Mouse (Mus musculus) cortical plate, adult 2 months (tissue): ENCODE data around the gene Pklr.

Experiments used
- CTCF ChIP-seq: fragments of 200-500 bp; IDR thresholded peaks from 2 replicates; pipeline ENCODE4 v1.5.1; 2011; ENCODE audit warnings: mild to moderate bottlenecking, control low read depth, low read length; ENCODE audit not compliant: insufficient read depth; ENCODE audit errors: extremely low read depth
- POLR2A ChIP-seq: fragments of 200-500 bp; IDR thresholded peaks from 2 replicates; pipeline ENCODE4 v1.6.1; 2011; ENCODE audit warnings: mild to moderate bottlenecking, low read length, control low read depth; ENCODE audit not compliant: insufficient read depth; ENCODE audit errors: extremely low read depth

DNA sequence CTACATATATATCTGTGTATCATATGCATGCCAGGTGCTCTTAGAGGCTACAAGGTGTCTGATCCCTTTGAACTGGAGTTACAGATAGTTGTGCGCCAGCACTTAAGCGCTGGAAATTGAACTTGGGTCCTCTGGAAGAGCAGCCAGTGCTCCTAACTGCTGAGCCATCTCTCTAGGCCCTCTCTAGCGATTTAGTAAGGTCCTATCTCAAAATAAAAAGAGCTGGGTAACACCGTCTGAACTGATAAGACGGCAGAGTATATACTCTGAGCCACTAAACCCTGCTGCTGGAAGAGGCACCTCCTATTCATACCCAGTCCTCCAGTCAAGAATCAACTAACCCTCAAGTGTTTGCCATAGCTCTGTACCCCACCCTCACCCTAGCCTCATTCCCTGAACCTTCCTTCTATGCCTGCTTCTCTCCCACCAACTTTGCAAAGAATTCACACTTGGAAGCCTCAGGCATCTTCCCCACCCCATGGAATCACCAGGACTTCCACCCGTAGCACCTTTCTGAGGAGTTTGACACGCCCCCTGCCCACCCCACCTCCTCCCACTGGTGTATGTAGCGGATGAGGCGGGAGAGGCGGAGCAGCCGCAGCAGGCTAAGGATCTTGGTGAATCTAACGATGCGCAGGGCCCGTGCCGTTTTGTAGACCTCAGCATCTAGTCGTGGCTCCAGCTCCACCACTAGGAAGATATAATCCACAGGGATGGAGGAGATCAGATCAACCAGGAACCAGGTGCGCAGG is 16.3 kb downstream of the Pklr start:
- TF ChIP-seq CTCF: no peak
- no peak for TF ChIP-seq POLR2A
